Mouse (Mus musculus) thymus, postnatal 36 days (tissue): ENCODE measurements around the gene Ush2a.
A peak's percentile ranks its signal among the peaks of the same experiment; 100 is the strongest.

Experiments
- DNase-seq, 2 experiments: peaks; one replicate each; pipeline ENCODE4 v3.0.0; 2022; ENCODE audit warnings: mixed read lengths in 2 of 2

Gene Ush2a

DNA sequence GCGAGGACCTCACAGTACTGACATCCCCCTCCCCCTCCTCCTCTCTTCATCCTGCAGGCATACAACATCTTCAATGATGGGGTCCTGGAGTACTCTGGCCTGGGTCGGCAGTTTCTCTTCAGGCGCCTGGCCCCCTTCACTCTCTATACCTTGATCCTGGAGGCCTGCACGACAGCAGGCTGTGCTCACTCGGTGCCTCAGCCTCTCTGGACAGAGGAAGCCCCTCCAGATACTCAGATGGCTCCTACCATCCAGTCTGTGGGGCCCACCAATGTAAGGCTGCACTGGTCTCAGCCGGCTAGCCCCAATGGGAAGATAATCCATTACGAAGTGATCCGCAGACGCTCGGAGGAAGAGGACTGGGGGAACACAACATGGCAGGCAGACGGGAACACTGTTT lies 648.8 kb downstream of the Ush2a start:
- no peak for DNase-seq

DNA sequence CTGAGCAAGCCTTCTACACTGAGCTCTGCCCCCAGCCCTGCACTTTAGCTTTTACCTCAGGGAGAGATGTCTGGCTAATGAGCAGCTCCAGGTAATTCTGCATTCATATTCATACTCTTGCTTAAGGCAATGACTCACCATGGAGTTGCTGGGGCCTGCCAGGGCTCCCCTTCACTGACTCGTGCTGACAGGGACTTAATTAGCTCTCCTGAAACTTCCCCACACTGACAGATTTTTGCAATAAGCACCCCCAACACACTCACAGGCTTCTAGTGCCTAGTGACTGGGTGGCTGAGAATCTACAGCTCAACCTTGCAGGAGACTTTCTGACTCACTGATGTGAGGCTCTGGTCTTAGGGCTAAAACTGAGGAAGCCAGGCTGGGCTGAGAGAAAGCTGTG lies 658.1 kb downstream of the Ush2a start:
- DNase-seq: no peak

DNA sequence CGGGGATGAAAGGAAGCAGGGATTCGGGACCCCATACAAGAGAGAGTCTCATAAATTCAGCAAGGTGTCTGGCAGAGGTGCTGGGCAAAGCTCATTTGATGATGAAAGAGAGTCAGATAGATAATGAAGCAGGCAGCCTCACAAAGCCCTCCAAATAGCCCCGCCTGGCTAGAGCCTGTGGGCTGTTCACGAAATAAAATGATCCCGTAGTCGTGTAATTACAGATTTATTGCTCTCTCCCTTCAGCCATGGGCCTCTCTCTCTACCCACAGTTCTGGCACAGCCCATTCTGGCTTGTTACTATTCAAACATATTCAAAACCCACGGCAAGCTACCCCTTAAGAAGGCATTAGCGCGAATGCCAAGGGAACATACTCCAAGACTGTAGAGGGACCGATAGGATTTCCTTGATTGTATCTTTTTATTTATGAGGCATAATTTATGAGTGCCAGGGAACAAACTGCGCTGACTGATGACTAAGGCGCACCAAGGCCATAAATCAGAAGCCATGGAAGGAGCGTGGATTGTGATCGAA lies 675.5 kb downstream of the Ush2a start:
- DNase-seq: no peak

DNA sequence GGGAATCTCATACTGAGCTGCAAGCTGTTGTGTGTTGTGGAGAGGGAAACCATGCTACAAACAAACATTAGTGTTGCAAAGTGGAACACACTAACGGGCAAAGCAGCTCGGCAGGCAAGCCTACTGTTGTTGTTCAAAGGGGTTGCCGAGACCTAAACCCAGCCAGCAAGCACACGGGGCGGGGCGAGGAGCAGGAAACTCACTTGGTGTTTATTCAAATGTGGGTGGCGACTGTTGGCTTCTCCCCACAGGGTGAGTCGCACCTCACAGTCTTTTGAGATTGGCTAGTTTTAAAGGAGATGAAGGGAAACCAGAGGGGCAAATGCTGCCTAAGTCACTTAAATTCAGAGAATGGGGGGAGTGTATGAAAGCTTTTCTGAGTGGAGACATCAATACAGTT lies 683.5 kb downstream of the Ush2a start:
- DNase-seq: peak; percentile 7 to 24

DNA sequence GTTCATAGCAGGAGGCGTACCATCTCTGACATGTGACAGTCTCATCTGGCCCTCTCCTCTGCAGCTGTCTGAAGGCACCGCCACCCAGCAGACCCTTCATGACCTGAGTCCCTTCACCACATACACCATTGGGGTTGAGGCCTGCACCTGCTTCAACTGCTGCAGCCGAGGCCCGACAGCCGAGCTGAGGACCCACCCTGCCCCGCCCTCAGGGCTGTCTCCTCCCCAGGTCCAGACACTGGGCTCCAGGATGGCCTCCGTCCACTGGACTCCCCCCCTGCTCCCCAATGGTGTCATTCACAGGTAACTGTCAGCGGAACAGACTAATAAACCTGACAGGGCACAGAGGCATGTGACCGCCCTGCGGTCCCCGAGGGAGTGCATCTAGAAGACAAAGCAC lies 685.0 kb downstream of the Ush2a start:
- DNase-seq: no peak

DNA sequence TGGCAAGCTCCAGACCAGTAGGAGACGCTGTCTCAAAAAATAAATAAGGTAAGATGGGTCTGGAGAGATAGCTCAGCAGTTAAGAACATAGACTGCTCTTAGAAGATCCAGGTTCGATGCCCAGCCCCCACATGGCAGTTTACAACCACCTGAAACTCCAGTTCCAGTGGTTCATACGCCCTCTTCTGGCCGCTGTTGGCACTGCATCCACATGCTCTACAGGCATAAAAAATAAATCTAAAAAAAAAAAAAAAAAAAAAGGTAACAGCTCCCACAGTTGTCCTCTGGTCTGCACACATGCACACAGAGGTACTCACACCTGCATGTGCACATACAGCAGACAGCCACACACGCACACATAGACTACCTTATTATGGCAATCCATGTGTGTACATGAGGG lies 686.0 kb downstream of the Ush2a start:
- DNase-seq: peak; percentile 33 to 37

DNA sequence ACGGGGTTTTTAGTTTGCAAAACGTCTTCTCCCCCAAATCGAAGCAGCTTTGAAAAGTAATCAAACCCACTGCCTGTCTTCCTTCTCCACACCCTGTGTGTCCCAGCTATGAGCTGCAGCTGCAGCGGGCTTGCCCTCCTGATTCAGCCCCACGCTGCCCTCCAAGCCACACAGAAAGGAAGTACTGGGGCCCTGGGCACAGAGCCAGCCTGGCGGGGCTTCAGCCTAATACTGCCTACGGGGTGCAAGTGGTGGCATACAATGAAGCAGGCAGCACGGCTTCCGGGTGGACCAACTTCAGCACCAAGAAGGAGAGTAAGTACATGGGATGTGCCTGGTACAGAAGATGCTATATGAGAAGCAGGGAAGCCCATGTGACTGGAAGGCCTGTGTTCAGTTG lies 686.5 kb downstream of the Ush2a start:
- DNase-seq: peak in 1 of 2 experiments; percentile 7

DNA sequence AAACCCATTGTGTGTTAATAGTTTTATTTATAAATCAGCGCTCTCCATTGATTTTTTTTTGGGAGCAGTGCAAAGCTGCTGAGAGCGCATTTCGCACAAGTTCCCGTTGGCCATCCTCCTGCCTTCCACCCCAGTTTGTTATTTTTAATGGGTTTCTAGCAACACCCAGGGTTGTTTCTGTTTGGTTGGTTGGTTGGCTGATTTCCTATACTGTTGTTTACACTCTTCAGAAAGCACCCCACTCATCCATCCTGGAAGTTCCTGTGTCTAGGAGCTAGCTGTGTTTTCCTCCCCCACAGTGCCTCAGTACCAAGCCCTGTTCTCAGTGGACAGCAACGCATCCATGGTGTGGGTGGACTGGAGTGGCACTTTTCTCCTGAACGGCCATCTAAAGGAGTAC lies 689.3 kb downstream of the Ush2a start:
- DNase-seq: no peak

DNA sequence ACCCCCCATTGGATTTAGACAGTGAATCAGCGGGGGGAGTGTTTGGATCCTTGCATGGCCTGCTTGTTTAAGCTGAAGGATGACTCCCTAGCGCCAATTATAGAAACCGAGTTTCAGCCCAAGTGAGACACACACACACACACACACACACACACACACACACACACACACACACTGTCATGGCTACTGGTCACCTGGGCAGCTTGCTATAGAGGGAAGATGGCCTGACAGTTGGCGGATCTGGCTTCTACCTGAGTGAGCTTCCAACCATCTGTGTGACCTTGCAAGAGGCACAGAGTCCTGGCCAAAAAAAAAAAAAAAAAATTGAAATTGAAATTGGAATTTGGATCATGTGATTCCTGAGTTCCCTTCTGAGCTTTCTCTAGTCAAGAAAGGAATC lies 690.7 kb downstream of the Ush2a start:
- DNase-seq: no peak

DNA sequence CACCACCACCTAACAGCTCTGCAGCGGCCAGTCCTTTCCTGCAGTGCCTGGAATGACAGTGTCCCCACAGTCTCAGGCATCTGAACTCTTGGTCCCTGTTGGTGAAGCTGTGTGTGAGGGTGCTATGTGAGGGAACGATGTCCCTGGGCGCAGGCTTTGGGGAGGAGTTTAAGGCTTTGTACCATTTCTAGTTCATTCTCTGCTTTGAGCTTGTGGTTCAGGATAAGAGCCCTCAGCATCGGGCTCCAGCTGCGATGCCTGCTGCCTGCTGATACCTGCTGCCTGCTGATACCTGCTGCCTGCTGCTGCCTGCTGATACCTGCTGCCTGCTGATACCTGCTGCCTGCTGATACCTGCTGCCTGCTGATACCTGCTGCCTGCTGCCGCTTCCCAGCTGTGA lies 711.3 kb downstream of the Ush2a start:
- no peak for DNase-seq

DNA sequence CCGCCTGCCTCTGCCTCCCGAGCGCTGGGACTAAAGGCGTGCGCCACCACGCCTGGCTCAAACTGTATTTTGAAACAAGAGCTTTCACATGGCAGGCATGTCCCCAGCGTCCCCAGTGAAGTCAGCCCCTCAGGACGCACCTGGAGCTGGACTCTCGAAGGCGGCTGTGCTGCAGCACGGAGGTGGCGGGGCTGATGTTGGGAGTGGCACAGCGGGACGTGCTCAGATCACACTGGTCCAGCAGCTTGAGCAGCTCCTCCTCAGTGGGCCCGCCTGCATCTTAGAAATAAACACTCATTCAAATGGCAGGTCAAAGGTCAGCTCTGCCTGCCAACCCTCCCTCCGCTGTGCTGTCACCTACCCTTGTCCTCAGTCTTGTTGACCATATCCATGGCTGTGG lies 712.1 kb downstream of the Ush2a start:
- no peak for DNase-seq

DNA sequence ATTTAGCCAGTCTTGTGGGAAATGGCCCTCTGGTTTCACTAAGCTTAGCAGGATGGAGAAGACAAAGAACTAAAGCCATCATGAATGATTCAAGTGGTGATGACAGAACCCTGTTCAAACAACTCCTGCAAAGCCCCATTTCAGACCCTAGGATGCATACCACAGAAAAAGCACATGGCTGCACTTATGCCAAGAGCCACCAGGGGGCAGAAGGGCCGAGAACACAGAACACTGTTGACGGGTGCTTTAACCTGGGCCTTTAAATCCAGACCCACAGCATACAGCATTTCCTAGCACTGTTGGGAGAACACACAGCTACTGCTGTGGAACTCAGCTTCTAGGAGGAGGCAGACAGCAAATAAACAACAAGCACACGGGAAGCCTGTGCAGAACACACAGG lies 718.2 kb downstream of the Ush2a start:
- DNase-seq: peak; percentile 44 to 49

DNA sequence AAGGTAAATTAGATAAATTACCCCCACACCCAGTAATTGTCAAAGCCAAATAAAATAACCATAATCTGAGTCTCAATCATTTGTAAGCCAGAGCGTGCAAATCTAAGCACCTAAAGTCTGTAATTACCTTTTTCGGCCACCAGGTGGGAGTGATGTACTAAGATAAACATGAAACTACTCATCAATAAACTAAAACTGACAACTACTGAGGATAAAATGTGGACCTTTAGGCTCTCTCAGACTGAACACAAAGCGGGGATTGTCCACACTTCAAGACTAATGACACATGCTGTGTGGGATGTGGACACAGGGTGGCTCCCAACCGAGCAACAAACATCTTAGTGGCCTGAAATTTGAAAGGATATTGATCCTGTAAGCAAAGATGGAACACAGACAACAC lies 731.4 kb downstream of the Ush2a start:
- no peak for DNase-seq

DNA sequence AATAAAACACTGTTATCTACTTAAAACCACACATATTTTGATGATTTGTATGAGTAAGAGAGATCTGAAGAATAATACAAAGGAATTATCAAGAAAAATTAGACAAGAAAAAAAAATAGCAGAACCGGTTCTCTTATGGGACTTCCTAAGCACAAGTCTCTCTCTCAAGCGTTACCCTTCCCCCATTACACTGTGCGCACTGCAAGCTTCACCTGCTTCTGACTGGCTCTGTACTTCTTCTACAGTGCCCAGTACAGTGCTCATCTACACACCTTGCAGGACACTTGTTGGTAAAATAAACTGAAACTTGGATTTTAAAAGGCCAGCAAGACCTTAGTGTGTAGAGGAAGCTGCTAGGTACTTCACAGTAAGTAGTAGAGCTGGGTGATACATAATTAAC lies 736.1 kb downstream of the Ush2a start:
- DNase-seq: no peak

DNA sequence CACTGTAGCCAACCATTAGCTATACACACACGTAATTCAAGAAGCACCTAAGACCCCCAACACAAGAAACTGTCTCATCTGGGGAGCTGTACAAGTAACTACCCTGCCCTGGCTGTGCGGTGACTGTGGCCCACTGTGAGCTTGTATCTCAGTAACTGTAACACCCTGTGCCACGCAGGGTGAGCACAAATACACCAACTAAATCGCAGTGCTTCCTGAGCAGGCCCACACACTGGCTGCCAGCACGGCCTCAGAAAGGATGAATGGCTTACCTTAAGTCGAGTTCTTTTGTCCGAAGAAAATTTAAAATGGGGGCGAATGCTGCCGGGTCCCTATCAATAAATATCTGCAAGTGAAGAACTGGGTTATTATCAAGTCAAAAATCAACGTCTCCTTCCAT lies 738.2 kb downstream of the Ush2a start:
- DNase-seq: no peak

DNA sequence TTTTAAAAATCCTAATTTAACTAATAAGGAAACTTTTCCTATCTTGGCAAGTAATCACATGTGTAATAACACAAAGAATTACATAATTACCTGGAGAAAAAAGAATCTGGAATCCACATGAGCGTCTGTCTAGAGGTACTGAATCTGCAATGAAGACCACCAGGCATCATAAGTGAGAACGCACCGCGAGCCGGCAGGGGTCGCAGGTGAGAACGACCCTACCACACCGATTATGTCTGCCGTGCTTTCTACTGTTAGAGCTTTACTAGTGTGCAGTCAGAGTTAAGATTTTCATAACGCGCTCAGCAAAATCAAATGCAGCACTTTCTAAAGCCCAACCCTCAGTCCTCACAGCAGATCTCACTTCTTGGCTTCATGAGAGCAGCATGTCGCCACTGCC lies 740.0 kb downstream of the Ush2a start:
- DNase-seq: no peak

DNA sequence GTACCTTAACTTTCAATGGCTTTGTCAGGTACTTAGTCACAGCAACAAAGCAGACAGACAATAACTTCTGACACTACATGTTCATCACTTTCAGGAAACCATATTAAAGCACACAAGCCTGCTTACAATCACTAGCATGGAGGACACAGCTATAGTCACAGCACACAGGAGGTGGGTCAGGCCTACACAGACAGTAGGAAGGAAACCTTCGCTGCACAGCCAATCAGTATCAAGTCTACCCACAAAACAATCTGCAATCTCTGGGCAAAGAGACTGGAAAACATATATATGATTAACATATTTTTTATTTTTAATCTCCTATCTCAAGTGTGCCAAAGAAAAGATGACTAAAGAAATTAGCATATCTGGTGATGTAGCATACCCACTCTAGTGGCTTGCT lies 743.0 kb downstream of the Ush2a start:
- no peak for DNase-seq

DNA sequence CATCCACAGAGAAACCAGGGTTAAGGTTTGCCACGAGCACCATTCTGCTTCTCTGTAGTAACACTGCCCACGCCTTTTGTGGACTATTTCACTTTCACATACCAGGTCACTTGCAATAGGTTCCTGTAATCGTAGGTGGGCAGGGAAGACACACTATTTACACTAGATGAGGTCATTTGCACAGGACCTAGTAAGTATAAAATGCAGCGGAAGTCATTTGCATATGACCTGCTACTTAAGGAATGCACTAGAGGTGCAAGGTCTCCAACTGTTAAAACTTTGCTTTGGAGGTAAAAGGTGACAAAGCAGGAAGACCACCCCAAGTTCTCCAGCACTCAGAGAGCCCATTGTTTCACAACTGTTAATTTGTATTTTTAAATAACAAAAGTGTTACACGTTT lies 744.4 kb downstream of the Ush2a start:
- no peak for DNase-seq

DNA sequence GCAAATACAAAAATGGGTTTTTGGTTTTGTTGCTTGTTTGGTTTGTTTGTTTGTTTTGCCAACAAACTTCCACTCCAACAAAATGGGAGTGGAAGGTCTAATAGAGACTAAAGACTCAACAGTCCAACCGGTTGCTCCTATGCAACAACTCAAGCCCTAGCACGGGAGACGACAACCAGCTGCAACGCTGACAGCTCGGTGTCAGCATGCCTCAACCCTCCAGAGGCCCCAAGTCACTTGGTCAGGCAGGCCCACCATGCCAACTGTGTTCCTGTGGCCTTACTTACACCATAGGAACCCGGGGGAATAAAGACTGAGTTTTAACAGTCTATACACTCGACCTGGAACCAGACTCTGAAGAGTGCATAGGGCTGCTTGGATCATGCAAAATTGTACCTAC lies 745.0 kb downstream of the Ush2a start:
- no peak for DNase-seq

DNA sequence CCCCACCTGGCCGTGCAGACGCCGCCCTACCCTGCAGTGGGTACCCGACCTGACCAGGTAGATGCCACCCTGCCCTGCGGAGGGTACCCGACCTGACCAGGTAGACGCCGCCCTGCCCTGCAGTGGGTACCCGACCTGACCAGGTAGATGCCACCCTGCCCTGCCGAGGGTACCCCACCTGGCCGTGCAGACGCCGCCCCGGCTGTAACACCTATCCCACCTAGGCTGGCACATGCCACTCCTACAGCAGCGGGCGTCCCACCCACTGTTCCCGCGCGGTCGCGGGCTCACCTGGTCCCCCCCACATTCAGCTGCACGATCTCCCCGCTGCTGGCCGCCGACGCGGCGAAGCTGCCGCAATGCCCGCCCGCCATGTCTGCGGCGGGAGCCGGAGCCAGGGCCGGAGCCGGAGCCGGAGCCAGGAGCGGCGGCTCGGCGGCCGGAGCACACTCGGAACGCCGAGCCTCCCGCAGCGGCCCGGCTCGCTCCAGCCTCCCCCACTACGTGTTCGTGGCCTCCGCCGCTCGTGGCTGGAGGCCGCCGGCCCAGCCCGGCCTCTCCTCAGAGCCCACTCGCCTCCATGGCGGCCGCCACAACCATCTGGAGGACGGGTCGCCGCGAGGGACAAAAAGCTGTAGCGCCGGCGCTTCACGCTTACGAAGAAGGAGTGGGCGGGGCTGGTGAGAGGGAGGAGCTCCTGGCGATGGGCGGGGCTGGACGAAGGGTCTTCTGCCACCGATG lies 745.6 kb downstream of the Ush2a start, which contains the start of gene Kctd3:
Kctd3 (minus strand) TSS at position 603 of the 741 bp plus-strand sequence.
- DNase-seq: peak; percentile 94 to 97

DNA sequence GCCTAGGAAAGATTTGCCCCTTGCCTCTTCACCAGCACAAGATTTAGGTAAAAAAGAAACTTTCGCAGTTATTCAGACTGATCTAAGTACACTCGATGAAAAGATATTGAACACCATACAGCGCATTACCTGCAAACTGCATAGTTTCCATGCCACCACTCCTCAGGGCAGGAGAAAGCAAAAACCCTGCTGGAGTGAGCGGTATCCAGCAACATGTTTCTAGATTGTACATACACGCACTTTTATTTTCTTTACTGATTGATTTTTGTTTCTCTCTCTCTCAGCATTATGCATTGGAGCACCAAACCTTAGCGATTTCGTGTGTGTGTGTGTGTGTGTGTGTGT lies 746.1 kb downstream of the Ush2a start:
- no peak for DNase-seq

DNA sequence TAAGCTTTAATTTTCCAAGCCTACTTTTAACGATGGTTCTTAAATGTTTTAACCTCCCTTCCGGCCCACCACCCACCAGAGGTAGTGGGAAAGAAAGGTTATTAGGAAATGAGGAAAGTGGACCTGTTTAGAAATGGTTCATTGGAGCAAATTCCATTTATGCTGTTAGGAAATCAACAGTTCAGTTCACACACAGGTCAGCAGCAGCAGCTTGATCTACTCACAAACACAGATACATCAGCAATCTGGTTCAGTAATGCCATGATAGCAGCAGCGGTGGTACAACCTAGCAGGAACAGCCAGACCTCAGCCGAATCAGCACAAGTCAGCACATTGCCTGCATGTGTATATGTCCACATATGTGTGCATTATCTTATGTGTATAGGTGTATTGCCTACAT lies 748.8 kb downstream of the Ush2a start:
- no peak for DNase-seq

DNA sequence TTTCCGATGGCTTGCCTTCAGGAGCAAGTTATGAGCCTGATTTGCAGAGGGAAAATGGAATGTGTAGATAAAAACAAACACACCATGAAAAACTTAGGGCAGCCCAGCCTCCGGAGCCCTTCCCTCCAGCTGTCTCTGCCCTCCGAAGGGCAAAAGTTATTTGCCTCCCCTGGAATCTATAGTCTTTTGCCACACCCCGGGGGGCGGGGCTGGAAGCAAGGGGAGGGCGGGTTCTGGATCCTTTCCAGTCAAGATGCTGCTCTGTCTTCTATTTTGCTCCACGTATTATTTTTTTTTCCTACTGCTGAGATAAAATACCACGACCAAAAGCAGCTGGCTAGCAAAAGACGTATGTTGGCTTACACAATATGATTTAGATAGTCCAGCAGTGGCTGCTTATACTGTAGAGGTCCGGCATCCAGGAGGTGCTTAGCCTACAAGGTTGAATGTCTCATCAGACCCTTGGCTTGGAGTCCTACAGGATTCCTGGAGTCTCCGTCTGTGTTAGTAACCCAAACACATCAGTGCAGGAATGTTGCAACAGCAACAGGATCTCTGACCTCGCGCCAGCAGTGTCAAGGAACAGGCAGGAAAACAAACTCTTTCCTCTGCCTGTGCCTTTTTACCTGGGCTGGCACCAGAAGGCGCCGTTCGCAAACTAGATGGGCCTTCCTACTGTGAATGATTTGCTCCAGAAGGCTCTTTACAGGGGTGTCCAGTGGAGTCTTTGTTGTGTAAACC lies 751.2 kb downstream of the Ush2a start:
- no peak for DNase-seq

DNA sequence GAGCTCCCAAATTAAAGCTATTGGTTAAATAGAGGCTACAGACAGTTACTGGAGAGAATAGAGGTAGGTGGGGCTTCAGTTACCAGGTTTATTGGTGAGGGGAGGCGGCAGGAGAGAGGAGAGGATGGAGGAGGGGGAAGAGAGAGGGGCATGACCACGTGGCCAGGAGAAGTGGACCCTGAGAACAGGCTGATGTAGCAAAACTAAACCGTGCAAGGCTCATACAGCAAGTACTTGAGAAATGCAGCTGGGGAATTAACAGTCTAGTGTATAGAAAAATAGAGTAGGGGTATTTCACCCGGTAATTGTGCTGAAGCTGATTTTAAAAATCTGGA lies 751.7 kb downstream of the Ush2a start:
- no peak for DNase-seq
